Mouse (Mus musculus): ENCODE data around the gene Ntsr1. TPM values are rescaled to one million over a fixed set of nuclear protein-coding genes. Genes with fewer than 3 reads are reported as not detected.

Ntsr1 gene
- polyA plus RNA-seq (2016; fragmentation: Nextera tagmentation; extraction: Ambion mirVana) = 0.16 and 0.35 TPM in 2 replicates

GRCm38 (mm10) chr2:180499741-180500140 lies at the start of gene Ntsr1:
Gene Ntsr1, plus strand, starts transcription at chr2:180499976.
- Histone ChIP-seq H3K4me1 (peaks cover 35% of the 10 kb centered on the region), H3K27ac (replicated peaks) (0 out of 2 replicates have a peak within 1 kb of the TSS, but pooled peaks have one; percentile 30), H3K36me3 (replicated peaks) (no peaks in the 10 kb centered on the region), H3K4me3 (peak within 1 kb of the TSS; percentile 51), H3K27me3 (replicated peaks; ENCODE audit: low read depth, poor library complexity, severe bottlenecking) (peaks cover 87% of the 10 kb centered on the region), H3K9me3 (no peaks in the 10 kb centered on the region)
- DNase-seq (ENCODE audit: low spot score) = peak; percentile 46
- under 1% methylated on average over 30 of the region's 30 CpGs for WGBS

GRCm38 (mm10) chr2:180450529-180450928 lies 49.2 kb upstream of the Ntsr1 start:
- 80% methylated on average over 5 of the region's 5 CpGs for WGBS
- no peak for DNase-seq (ENCODE audit: low spot score)

GRCm38 (mm10) chr2:180455723-180456698 lies 43.8 kb upstream of the Ntsr1 start, which contains the start of gene Slco4a1:
Gene Slco4a1, plus strand, starts transcription at chr2:180456245.
- no peaks in the 10 kb centered on the region for H3K36me3 ChIP-seq (replicated peaks)
- H3K27ac ChIP-seq (replicated peaks) = peak within 1 kb of the TSS; percentile 69
- DNase-seq (ENCODE audit: low spot score) = peak; percentile 93
- WGBS = 2% methylated on average over 65 of the region's 65 CpGs
- peaks cover 24% of the 10 kb centered on the region for H3K4me1 ChIP-seq
- H3K4me3 ChIP-seq = peak within 1 kb of the TSS; percentile 65
- peaks cover 80% of the 10 kb centered on the region for H3K27me3 ChIP-seq (replicated peaks; ENCODE audit: low read depth, poor library complexity, severe bottlenecking)
- H3K9me3 ChIP-seq = no peaks in the 10 kb centered on the region

More at GRCm38 (mm10) chr2:180450529-180450928, 49.2 kb upstream of the Ntsr1 start:
- Histone ChIP-seq H3K4me1 (peaks cover under 1% of the 10 kb centered on the region), H3K27ac (replicated peaks) (no peak overlapping the region), H3K9me3 (no peaks in the 10 kb centered on the region), H3K4me3 (no peak overlapping the region), H3K36me3 (replicated peaks) (no peaks in the 10 kb centered on the region), H3K27me3 (replicated peaks; ENCODE audit: low read depth, poor library complexity, severe bottlenecking) (peaks cover 28% of the 10 kb centered on the region)

- 1% methylated on average over 28 of the region's 28 CpGs for WGBS
- peaks cover 24% of the 10 kb centered on the region for H3K4me1 ChIP-seq
- peak overlapping the region; percentile 65 for H3K4me3 ChIP-seq
- peak overlapping the region; percentile 69 for H3K27ac ChIP-seq (replicated peaks)
- DNase-seq (ENCODE audit: low spot score) = no peak
- no peaks in the 10 kb centered on the region for H3K36me3 ChIP-seq (replicated peaks)
- no peaks in the 10 kb centered on the region for H3K9me3 ChIP-seq
- peaks cover 80% of the 10 kb centered on the region for H3K27me3 ChIP-seq (replicated peaks; ENCODE audit: low read depth, poor library complexity, severe bottlenecking)
Measured at GRCm38 (mm10) chr2:180456705-180457104, 43.1 kb upstream of the Ntsr1 start.

GRCm38 (mm10) chr2:180457680-180458079 lies 42.1 kb upstream of the Ntsr1 start:
- no peak overlapping the region for H3K27ac ChIP-seq (replicated peaks)
- no peaks in the 10 kb centered on the region for H3K36me3 ChIP-seq (replicated peaks)
- peaks cover 80% of the 10 kb centered on the region for H3K27me3 ChIP-seq (replicated peaks; ENCODE audit: low read depth, poor library complexity, severe bottlenecking)
- H3K9me3 ChIP-seq = no peaks in the 10 kb centered on the region
- DNase-seq (ENCODE audit: low spot score) = no peak
- WGBS = 26% methylated on average over 2 of the region's 2 CpGs
- peaks cover 24% of the 10 kb centered on the region for H3K4me1 ChIP-seq
- peak overlapping the region; percentile 65; the same call in 1 of the 2 replicates for H3K4me3 ChIP-seq

- no peak overlapping the region for H3K4me3 ChIP-seq
- DNase-seq (ENCODE audit: low spot score) = no peak
- peaks cover 63% of the 10 kb centered on the region for H3K27me3 ChIP-seq (replicated peaks; ENCODE audit: low read depth, poor library complexity, severe bottlenecking)
- no peak overlapping the region for H3K27ac ChIP-seq (replicated peaks)
- peaks cover 24% of the 10 kb centered on the region for H3K4me1 ChIP-seq
- WGBS = 82% methylated on average over 4 of the region's 4 CpGs
- H3K9me3 ChIP-seq = no peaks in the 10 kb centered on the region
- H3K36me3 ChIP-seq (replicated peaks) = no peaks in the 10 kb centered on the region
Measured at GRCm38 (mm10) chr2:180459437-180459836, 40.3 kb upstream of the Ntsr1 start.

GRCm38 (mm10) chr2:180460801-180461200 lies 39.0 kb upstream of the Ntsr1 start:
- Histone ChIP-seq H3K27me3 (replicated peaks; ENCODE audit: low read depth, poor library complexity, severe bottlenecking) (peaks cover 50% of the 10 kb centered on the region), H3K36me3 (replicated peaks) (no peaks in the 10 kb centered on the region), H3K27ac (replicated peaks) (no peak overlapping the region), H3K4me3 (no peak overlapping the region), H3K9me3 (no peaks in the 10 kb centered on the region), H3K4me1 (peaks cover 20% of the 10 kb centered on the region)
- WGBS = 57% methylated on average over 8 of the region's 8 CpGs
- no peak for DNase-seq (ENCODE audit: low spot score)

GRCm38 (mm10) chr2:180462593-180462992 lies 37.2 kb upstream of the Ntsr1 start:
- H3K36me3 ChIP-seq (replicated peaks) = no peaks in the 10 kb centered on the region
- H3K4me3 ChIP-seq = no peak overlapping the region
- H3K27ac ChIP-seq (replicated peaks) = no peak overlapping the region
- no peak for DNase-seq (ENCODE audit: low spot score)
- H3K27me3 ChIP-seq (replicated peaks; ENCODE audit: low read depth, poor library complexity, severe bottlenecking) = peaks cover 34% of the 10 kb centered on the region
- H3K9me3 ChIP-seq = no peaks in the 10 kb centered on the region
- 84% methylated on average over 8 of the region's 8 CpGs for WGBS
- H3K4me1 ChIP-seq = 0 out of 2 replicates have a peak, but pooled peaks cover 5% of the 10 kb centered on the region

GRCm38 (mm10) chr2:180466505-180466904 lies 33.3 kb upstream of the Ntsr1 start:
- no peaks in the 10 kb centered on the region for H3K9me3 ChIP-seq
- H3K36me3 ChIP-seq (replicated peaks) = no peaks in the 10 kb centered on the region
- 77% methylated on average over 7 of the region's 7 CpGs for WGBS
- peaks cover 11% of the 10 kb centered on the region; the same call in 1 of the 2 replicates for H3K27me3 ChIP-seq (replicated peaks; ENCODE audit: low read depth, poor library complexity, severe bottlenecking)
- H3K4me1 ChIP-seq = no peaks in the 10 kb centered on the region
- H3K27ac ChIP-seq (replicated peaks) = 0 out of 2 replicates have a peak overlapping the region, but pooled peaks have one; percentile 6
- DNase-seq (ENCODE audit: low spot score) = no peak
- H3K4me3 ChIP-seq = no peak overlapping the region

GRCm38 (mm10) chr2:180468871-180469270 lies 30.9 kb upstream of the Ntsr1 start:
- no peak overlapping the region for H3K27ac ChIP-seq (replicated peaks)
- H3K36me3 ChIP-seq (replicated peaks) = no peaks in the 10 kb centered on the region
- no peak for DNase-seq (ENCODE audit: low spot score)
- peaks cover 16% of the 10 kb centered on the region for H3K4me1 ChIP-seq
- H3K9me3 ChIP-seq = no peaks in the 10 kb centered on the region
- 90% methylated on average over 8 of the region's 8 CpGs for WGBS
- H3K27me3 ChIP-seq (replicated peaks; ENCODE audit: low read depth, poor library complexity, severe bottlenecking) = peaks cover 21% of the 10 kb centered on the region
- no peak overlapping the region for H3K4me3 ChIP-seq

GRCm38 (mm10) chr2:180469768-180470167 lies 30.0 kb upstream of the Ntsr1 start:
- Histone ChIP-seq H3K9me3 (no peaks in the 10 kb centered on the region), H3K4me3 (no peak overlapping the region), H3K27me3 (replicated peaks; ENCODE audit: low read depth, poor library complexity, severe bottlenecking) (peaks cover 21% of the 10 kb centered on the region), H3K4me1 (peaks cover 22% of the 10 kb centered on the region), H3K27ac (replicated peaks) (no peak overlapping the region), H3K36me3 (replicated peaks) (no peaks in the 10 kb centered on the region)
- no peak for DNase-seq (ENCODE audit: low spot score)
- WGBS = 67% methylated on average over 9 of the region's 9 CpGs

- H3K4me3 ChIP-seq = peak overlapping the region; percentile 38
- H3K27ac ChIP-seq (replicated peaks) = no peak overlapping the region
- H3K27me3 ChIP-seq (replicated peaks; ENCODE audit: low read depth, poor library complexity, severe bottlenecking) = peaks cover 18% of the 10 kb centered on the region
- H3K4me1 ChIP-seq = peaks cover 22% of the 10 kb centered on the region
- DNase-seq (ENCODE audit: low spot score) = peak; percentile 69
- H3K36me3 ChIP-seq (replicated peaks) = no peaks in the 10 kb centered on the region
- WGBS = 5% methylated on average over 21 of the region's 21 CpGs
- no peaks in the 10 kb centered on the region for H3K9me3 ChIP-seq
Measured at GRCm38 (mm10) chr2:180472306-180473079, 27.3 kb upstream of the Ntsr1 start.
